Mouse (Mus musculus) frontal cortex, postnatal 36 days (tissue): ENCODE measurements around the gene Map2k2.
A peak's percentile ranks its signal among the peaks of the same experiment; 100 is the strongest.
"Not testable (repeated sequence)": the region's sequence is repeated elsewhere in the genome, so short reads cannot be mapped to it uniquely, and the experiment has no call there.

Experiments used
- DNase-seq, 2 experiments: peaks; one replicate each; pipeline ENCODE4 v3.0.0; 2022; ENCODE audit warnings: low spot score in 2 of 2

The Map2k2 gene

DNA sequence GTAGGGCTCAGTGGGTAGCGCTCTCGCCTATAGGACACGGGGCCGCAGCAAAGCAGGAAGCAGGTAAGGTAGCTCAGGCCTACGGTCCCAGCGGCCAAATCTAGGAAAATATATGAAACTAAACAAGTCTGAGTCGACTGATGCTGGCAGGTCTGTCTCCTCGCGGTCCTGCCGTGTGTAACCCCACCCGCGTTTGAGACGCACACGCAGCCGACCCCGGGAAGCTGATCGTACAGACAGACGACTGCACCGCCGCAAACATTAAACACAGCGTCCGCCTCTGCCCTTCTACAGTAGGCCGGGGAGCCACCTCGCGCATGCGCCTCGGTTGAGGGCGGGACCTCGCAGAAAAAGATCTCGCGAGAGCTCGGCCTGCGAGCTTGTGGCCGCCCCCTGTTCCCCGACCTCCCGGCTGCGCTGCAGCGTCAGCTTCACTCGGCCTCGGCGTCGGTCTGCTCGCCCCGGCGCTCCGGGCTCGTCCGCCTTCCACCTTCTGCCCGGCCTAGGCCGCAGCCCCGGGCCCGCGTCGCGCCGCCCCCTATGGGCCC lies at the start of gene Map2k2:
Map2k2 (plus strand) TSS at position 351 of the 548 bp plus-strand sequence.
- peak; percentile 96 for DNase-seq

DNA sequence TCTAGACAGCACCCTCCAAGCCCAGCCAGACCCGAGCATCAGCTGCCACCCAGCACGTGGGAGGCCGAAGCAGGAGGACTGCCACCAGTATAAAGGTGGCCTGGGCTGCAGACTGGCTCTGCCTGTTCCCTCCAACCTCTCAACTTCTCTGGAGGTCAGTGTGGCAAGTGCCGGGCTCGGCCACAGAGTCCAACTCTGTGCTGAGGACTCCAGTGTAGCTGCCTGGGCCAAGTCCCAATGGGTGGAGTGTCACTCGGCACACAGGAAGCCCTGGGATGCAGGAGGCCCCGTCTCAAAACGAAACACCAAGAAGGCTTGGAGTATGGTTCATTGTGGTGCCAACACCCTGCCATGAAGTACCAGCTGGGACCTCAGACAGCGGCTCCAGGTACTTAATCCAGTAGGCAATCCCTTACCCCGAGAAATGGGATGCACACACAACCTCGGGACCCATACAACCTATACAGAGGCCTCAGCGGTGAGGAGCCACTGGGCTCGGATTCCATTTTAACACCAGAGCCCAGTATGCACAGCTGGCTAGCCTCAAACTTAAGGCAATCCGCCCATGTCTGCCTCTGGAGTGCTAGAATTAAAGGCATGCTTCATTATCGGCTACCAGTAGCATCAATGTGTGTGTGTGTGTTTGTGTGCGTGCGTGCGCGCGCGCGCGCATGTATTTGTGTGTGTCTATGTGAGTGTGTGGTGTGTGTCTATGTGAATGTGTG lies 48.1 kb upstream of the Map2k2 start:
- no peak for DNase-seq

DNA sequence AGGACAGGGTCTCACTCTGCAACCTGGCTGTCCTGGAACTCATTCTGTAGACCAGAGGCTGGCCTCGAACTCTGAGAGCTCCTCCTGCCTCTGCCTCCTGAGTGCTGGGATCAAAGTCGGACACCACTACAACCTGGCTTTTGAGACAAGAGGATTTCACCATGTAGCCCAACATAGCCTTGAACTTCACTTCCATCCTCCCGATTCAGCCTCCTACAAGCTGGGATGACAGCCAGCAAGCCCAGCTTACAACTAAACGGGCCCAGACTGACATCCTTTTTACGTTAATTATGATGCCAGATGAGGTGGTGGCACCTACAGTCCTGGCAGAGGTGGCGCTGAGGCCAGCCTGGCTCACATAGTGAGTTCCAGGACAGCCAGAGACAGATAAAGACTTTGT lies 46.8 kb upstream of the Map2k2 start:
- DNase-seq = no peak

DNA sequence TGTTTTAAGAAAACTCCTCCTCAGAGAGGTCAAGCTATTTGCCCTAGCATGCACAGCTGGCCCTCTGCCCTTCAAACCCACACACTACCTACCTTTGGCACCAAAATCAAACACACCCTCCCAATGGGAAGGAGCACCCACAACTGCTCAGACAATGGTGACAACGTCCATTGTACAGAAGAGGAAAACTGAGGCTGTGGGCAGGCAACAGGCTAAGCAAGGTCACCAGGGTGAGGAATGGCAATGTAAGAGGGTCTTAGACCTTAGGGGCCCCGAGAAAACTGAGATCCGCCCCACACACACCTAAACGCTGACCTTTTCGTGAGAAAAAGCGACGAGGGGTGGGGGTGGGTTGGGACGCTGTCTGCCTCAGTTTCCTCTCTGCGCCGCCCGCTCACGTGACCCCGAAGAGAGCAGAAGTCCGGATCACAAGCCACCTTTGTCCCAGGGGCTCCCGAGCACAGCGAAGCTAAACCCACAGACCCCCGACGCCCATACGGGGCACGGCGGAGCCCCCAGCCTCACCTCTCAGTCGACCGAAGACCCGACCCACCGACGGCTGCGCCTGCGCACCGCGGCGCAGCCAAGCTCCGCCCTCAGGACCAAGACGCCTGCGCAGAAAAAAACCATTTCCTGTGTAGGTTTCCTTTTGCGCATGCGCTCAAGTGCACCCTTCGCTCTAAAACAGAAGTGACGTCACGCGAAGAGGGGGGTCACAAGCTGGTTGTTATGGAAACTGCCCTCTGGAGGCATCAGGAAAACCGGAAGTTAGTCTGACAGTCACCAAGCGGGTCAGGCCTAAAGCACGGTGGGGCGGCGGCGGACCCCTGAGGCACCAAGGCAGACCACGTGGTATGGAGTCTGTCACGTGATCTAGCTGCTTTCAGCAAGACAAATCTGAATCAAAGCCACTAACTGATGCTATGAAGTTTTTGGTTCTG lies 45.8 kb upstream of the Map2k2 start, which contains the start of gene Sgta:
Sgta (minus strand) TSS at position 579 of the 941 bp plus-strand sequence.
- peak; percentile 99 to 100 for DNase-seq

DNA sequence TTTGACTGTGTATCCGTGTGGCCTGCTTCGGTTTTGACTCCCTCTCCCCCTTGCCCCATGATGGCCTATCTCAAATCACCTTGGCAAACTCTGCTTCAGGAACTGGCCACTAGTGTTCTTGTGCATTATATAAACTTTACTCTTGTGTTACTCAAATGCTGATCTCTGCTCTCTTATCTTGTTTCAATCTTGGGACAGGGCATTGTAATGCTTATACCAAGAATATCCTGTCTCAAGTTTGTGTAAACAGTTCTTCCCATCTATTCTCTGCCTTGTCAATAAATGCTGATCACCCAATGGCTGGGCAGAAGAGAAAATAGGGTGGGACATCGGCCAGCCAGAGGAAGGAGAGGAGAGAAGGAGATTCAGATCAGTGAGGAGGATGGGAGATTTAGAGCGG lies 43.0 kb upstream of the Map2k2 start:
- no peak for DNase-seq

DNA sequence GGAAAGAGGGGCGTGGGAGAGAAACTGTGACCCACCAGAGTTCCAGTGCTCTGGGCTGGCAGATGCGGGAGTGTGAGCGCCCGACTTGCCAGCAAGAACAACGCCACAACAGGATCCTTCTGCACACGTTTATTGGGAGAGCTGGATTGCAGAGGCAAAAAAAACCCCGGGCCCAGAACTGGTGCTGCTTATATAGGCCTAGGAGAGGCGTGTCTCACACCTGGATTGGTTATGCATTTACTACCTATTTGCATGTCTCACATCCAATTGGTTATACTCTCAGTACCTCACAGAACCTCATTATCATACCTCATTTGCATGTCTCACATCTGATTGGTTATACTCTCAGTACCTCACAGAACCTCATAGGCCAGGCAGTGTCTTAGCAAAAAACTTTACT lies 41.2 kb upstream of the Map2k2 start:
- not testable (repeated sequence) for DNase-seq

DNA sequence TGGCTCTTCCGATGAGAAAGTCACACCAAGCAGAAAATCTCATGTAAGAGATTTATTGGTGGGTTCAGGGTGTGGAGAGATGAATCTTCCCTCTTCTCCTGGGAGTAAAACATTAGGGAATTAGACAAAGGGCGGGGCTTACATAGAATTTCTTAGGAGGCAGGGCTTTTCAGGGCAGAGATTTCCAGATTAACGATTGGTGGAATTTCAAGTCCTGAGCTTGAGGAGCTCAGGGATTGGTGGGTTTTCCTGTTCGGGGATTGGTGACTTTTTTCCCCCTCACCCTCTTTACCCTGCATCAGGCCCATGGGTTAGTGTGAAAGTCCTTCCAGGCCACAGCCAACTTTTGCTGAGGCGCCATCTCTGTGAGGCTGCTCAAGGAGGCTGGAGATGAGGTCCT lies 37.0 kb upstream of the Map2k2 start:
- no peak for DNase-seq

DNA sequence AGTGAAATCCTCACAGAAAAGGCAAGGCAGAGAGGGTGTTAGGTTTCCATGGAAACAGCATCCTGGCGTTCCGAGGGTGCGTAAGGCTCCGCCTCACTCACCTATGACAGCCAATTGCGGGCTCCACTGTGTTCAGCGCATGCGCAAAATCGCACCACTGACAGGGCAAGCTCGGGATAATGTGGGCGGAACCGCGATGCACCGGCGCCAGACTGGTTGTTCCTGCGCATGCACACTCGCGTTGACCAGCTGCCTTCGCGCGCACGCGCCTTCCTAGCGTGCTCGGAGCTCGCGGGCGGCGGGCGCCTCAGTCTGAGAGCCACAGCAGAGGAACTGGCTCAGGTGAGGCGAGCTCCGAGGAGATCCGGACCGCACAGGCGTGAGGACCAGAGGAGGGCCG lies 35.9 kb upstream of the Map2k2 start, which contains the start of gene Thop1:
Thop1 (plus strand) TSS at position 200 of the 400 bp plus-strand sequence.
- DNase-seq = peak; percentile 95 to 98

DNA sequence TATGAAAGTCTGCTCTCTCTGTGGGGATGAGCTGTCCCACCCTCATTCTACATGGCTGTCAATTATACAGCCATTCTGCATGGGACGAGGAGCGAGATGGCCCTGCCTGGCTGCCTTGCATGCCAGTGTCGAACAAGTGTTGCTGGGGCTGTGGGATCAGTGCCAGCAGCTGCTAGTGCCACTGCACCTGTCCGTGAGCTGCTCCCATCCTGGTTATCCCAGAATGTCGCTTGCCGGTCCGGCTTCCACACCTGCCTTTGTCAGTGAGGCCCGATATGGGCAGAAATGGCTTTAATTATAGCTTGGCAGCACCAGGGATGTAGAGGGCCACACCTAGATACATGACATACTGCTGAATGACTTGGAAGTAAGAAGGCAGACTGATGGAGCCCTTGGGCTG lies 33.4 kb upstream of the Map2k2 start:
- no peak for DNase-seq

DNA sequence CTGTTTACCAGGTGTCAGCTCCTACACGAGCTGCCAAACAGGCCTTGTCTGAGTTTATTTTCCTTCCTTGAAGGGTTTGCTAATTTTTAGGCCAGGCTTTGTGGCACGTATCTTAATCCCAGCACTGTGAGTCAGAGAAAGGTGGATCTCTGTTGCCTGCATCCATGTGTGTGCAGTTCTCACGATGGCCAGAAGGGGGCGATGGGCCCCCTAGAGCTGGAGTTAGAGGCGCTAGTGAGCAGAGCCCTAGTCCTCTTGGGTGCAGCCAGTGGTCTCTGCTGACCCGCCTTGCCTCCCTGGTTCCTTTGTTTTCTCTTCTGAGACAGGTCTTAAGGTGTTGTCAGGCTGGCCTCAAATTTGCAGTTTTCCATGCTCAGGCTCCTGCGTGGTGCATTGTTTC lies 32.3 kb upstream of the Map2k2 start:
- no peak for DNase-seq

DNA sequence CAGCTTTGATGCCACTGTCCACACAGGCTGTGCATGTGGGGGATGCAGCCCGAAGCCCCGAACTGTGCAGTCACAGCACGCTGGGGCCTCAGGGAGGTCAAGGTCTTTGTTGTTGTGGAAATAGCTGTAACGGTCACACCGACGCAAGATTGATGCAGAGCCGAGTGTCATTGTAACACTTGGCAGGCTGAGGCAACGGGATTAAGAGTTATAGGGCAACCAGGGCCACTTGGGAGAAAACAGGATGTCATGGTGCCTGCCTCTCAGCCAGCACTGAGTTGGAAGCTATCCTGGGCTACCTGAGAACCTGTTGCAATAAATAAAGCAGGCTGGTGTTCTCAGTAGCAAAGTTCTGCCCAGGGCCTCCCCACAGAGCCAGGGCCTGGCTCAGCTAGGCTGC lies 30.0 kb upstream of the Map2k2 start:
- DNase-seq = no peak

DNA sequence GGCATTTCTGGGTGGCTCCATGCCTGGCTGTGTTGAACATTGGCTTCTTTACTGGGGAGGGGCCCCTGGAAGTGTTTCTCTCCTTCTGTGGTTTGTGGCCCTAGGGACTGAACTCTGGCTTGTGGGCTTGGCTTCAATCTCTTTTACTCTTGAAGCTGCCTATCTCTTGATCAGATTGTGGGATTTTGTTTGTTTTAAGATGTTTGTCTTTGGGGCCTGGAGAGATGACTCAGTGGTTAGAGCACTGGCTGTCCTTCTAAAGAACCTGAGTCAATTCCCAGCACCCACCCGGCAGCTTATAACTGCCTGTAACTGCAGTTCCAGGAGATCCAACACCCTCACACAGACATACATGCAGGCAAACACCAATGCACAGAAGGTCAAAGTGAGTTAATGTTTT lies 29.4 kb upstream of the Map2k2 start:
- DNase-seq = no peak

DNA sequence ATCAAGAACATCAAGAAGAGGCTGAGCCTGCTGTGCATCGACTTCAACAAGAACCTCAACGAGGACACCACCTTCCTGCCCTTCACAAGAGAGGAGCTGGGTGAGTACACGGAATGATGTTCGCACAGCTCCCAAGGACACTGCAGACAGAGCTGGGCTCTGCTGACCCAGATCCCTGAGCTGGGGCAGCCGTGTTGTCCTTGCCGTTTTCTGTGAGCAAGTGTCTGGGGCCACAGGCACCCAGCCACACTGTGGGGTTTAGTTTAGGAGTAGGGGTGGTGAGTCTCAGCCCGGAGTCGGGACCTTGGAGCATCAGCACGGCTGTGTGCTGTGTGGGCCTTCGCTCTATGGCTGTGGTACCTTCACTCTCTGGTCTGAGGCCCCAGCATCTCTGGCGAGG lies 27.8 kb upstream of the Map2k2 start:
- DNase-seq = no peak

DNA sequence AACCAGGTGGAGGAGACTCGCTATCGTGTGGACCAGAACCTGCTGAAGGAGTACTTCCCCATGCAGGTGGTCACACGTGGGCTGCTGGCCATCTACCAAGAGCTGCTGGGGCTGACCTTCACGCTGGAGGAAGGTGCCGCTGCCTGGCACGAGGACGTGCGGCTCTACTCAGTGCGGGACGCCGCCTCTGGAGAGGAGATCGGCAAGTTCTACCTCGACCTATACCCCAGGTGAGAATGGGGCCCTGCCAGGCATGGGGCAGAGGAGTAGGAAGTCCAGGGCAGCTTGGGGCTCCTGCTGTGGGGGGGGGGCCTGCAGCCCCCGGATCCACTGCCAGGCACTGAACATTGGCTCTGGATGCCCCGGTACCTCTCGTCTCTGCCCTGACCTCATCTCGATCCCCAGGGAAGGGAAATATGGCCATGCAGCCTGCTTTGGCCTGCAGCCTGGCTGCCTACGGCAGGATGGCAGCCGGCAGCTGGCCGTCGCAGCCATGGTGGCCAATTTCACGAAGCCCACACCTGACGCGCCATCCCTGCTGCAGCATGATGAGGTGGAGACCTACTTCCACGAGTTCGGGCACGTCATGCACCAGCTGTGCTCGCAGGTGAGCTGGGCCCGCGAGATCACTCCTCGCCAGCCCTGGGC lies 25.6 kb upstream of the Map2k2 start:
- DNase-seq = no peak

DNA sequence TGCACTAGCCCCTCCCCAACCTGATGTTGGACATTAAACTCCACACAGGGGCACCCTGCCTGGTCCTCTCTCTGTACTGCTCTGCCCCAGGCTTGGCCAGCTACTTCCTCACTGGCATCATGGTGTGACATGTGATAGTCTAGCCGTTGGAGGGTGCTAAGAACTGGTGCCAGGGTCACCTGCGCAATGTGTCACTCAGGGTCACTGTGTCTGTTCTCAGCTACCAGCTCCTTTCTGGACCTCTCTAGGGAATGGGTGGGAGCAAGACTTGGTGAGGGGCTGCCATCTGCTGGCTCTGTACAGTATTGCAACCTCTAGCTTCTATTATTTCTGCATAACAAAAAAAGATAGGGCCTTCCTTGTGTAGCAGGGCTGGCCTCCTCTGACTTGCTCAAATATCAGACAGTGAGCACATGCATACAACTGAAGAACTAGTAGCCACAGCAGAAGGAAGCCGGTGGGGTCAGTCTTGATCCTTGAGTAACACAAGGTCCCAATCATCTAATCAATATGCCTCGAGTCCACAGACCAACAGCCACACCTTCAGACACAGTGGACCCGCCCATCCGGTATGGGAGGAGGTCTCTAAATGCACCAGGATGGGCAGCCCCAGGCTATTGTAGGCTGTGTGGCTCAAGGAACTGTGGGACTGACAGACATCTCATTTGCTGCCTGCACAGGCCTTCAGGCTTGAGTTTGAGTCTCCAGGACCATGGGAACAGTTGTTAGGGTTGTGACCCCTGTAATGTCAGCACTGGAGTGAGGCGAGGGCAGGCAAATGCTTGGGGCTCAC lies 23.4 kb upstream of the Map2k2 start:
- peak; percentile 70 to 82 for DNase-seq

DNA sequence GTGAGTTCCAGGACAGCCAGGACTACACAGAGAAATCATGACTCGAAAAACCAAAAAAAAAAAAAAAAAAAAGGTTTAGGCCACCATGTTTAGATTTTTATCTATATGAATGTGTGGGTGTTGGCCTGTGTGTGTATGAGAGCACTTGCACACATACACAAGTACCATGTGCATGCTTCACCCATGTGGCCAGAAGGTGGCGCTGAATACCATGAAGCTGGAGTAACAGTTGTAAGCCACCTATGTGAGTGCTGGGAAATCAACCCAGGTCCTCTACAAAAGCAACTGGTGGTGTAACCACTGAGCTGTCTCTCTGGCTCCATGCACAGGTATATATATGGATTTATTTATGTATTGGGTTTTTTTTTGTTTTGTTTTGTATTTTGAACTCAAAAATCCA lies 18.7 kb upstream of the Map2k2 start:
- no peak for DNase-seq

DNA sequence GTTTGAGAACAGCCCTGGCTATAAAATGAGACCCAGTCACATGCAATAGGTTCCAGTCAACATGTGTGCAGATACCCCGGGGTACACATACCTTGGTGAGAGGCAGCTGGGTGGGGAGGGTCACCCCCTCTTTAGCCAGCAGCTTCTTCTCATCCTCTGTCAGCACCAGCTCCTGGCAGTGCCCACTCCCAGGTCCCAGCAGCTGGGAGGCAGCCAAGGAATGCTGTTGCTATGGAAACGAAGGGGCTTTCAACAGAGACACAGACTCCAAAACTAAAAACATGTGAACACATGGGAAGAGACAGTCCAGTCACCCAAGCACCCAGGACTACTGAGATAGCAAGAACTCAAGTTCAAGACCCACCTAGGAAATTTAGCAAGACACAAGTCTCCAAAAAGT lies 16.5 kb upstream of the Map2k2 start:
- DNase-seq = no peak

DNA sequence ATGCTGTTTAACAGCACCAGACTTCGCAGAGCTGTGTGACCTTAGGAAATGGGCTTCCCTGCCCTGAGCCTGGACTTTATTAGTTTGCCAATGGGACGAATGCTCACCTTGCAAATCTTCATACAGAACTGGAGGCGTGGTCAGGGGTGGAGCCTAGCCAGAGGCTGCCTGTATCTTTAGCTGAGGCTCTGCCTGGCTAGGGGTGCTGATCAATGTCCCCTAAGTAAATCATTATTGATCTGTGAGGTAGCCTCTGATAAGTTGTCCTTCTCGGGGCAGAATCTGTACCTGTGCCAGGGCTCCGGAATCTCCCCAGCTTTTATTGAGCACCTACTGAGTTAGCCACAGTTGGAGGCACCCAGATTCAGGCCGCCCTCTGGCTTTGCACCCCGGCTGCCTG lies 15.1 kb upstream of the Map2k2 start:
- no peak for DNase-seq

DNA sequence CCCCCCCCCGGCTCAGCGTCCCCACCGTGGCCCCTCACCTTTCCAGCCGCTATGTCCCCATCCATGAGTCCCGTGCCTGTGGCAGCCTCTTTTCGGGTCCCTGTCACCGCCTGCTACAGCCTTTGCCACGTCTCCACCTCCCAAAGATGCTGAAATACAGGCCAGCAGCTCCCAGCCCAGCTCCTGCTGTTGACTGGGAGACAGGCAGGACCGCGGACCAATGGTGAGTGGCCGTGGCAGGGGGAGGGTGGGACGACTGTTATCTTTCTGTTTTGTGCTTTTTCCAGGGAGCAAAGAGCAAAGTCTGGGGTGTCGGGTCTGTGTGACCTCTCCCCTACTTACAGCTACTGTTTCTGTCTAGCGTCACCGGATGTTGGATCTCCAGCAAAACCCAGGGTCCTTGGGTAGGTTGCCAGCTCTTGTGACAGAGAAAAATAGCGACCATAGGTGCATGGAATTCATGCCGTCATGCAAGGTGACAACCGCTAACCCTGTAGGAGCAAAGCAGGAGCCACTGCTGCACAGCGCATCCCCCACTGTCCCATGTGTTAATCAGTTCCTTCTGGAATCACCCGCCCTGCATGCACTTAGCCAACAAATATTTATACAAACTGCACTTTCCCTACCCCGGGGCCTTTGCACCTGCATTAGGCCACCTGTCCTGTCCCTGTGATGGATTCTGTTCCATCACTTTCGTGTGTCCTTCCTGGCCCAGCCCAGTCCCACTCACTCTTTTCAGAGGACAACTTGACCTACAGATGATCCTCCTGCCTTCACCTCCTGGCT lies 13.1 kb upstream of the Map2k2 start:
- DNase-seq = no peak

DNA sequence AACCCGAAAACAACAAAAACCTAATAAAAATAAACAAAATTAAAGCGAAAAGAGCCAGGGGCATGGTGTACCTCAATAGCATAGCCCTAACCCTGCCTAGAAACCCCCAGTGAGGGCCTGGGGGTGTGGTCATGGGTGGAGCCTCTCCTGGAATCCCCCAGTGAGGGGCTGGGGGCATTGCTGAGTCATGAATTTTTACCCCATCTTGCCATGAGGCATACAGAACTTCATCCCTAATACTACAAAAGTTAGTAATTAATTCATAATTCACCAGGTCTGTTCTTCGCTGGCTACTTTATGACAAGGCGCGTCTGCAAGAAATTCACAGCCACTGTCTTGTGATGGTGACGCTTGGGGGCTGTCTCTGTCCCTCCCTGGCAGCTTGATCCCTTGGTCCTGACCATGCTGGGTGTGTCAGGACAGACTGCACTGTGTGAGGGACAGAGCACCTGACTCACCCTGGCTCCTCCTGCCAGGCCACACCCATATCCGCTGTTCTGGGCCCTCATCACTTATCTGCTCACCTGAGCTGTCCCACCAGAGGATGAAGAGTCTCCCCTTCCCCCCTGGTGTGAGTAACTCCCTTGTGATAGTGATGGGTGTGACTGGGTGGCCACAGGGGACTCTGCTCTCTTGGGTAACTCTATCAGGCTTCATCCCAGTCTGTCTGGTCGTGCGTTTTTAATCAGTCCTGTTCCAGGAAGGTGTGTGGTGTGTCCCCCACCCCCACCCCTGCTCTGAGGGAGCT lies 10.6 kb upstream of the Map2k2 start:
- DNase-seq = no peak
